Mouse (Mus musculus) embryonic fibroblast, embryonic 13.5 days (primary cell): ENCODE results near the gene Ostf1.

ENCODE experiments used
- CTCF ChIP-seq: IDR thresholded peaks from 2 replicates; pipeline ENCODE4 v1.5.1; 2011; ENCODE audit warnings: mild to moderate bottlenecking, control low read depth, low read length, moderate library complexity, borderline replicate concordance; ENCODE audit not compliant: insufficient read depth
- POLR2A ChIP-seq: IDR thresholded peaks from 2 replicates; pipeline ENCODE4 v1.6.1; 2011; ENCODE audit warnings: low read depth, mild to moderate bottlenecking, control low read depth, low read length, moderate library complexity

- TF ChIP-seq POLR2A (no peak), CTCF (no peak)
These were observed 35.3 kb upstream of the Ostf1 start for GRCm38 (mm10) chr19:18666966-18667365.
